Mouse (Mus musculus) left cerebral cortex, postnatal 14 days (tissue): ENCODE data around the gene Keap1. TPM values are rescaled to one million over a fixed set of nuclear protein-coding genes. Genes with fewer than 3 reads are reported as not detected.
"Not testable (repeated sequence)": the region's sequence is repeated elsewhere in the genome, so short reads cannot be mapped to it uniquely, and the experiment has no call there.

ENCODE experiments used
- DNase-seq, 2 experiments: peaks; one replicate each; pipeline ENCODE4 v3.0.0; 2021 to 2022; ENCODE audit warnings: low spot score in 2 of 2, mixed read lengths in 1 of 2
- intact Hi-C: fragments of 180-260 bp; cut with DNase I; formaldehyde crosslinking; loops from one replicate; pipeline ENCODE4 v1.15.1; 2025
- total RNA-seq, 2 experiments: library from RNA; stranded (reverse); gene quantifications; 2 replicates each; pipeline ENCODE4 v1.2.3; 2021

Keap1 gene
- total RNA-seq, 2 experiments from 2014 or later = 47.2 to 50.5 TPM

GRCm38 (mm10) chr9:21265611-21266010 is 26.4 kb upstream of the Keap1 start:
- intact Hi-C loops = no loop called here
- DNase-seq = no peak

GRCm38 (mm10) chr9:21265000-21265561 is 25.9 kb upstream of the Keap1 start, which contains the start of gene Atg4d:
Atg4d (plus strand) TSS chr9:21265293.
- intact Hi-C loops = no loop called here
- peak; percentile 95 to 96 for DNase-seq

- intact Hi-C loops = no loop called here
- DNase-seq = no peak
Observed at GRCm38 (mm10) chr9:21264272-21264999, 25.3 kb upstream of the Keap1 start.

GRCm38 (mm10) chr9:21261831-21262230 is 22.7 kb upstream of the Keap1 start:
- no peak for DNase-seq
- intact Hi-C loops = no loop called here

- DNase-seq = no peak
- intact Hi-C loops = no loop called here
Observed at GRCm38 (mm10) chr9:21260491-21261040, 21.4 kb upstream of the Keap1 start.

GRCm38 (mm10) chr9:21256349-21256748 is 17.2 kb upstream of the Keap1 start:
- DNase-seq, intact Hi-C loops: not testable (repeated sequence)

GRCm38 (mm10) chr9:21254690-21255089 is 15.5 kb upstream of the Keap1 start:
- no peak for DNase-seq
- intact Hi-C loops = no loop called here

- intact Hi-C loops = no loop called here
- no peak for DNase-seq
Observed at GRCm38 (mm10) chr9:21251116-21251735, 12.1 kb upstream of the Keap1 start.

GRCm38 (mm10) chr9:21250509-21250908 is 11.3 kb upstream of the Keap1 start:
- intact Hi-C loops = no loop called here

GRCm38 (mm10) chr9:21249629-21250508 is 10.7 kb upstream of the Keap1 start:
- intact Hi-C loops = no loop called here
- no peak for DNase-seq

More at GRCm38 (mm10) chr9:21250509-21250908, 11.3 kb upstream of the Keap1 start:
- no peak for DNase-seq

GRCm38 (mm10) chr9:21248326-21248725 is 9.2 kb upstream of the Keap1 start, which contains the start of gene S1pr5:
S1pr5 (minus strand) TSS chr9:21248443.
- intact Hi-C loops = no loop called here
- DNase-seq = no peak

GRCm38 (mm10) chr9:21246342-21246741 is 7.2 kb upstream of the Keap1 start:
- DNase-seq = no peak
- intact Hi-C loops = no loop called here

GRCm38 (mm10) chr9:21245113-21245487 is 5.9 kb upstream of the Keap1 start:
- DNase-seq = no peak
- intact Hi-C loops = no loop called here

GRCm38 (mm10) chr9:21244428-21245112 is 5.4 kb upstream of the Keap1 start:
- no peak for DNase-seq
- intact Hi-C loops = no loop called here

GRCm38 (mm10) chr9:21243826-21244427 is 4.8 kb upstream of the Keap1 start:
- intact Hi-C loops = no loop called here
- DNase-seq = no peak

- peak; percentile 86 to 91 for DNase-seq
- intact Hi-C loops = no loop called here
Observed at GRCm38 (mm10) chr9:21241343-21241742, 2.2 kb upstream of the Keap1 start.

GRCm38 (mm10) chr9:21239465-21239848 is 296 bp upstream of the Keap1 start:
- no peak for DNase-seq
- intact Hi-C loops = loop anchor here (10.0 kb wide), 1 partner anchor 115 kb away; no protein-coding TSS in a partner anchor

GRCm38 (mm10) chr9:21238004-21238732 is 993 bp downstream of the Keap1 start:
- intact Hi-C loops = loop anchor here (10.0 kb wide), 1 partner anchor 117 kb away; no protein-coding TSS in a partner anchor
- no peak for DNase-seq
